Mouse (Mus musculus) adrenal gland, adult (tissue): ENCODE measurements at regions not wholly inside any gene's neighbourhood (a gene's known extent, or its start where the extent isn't known, plus 50 kb on each side); places are given as distances from the start of the nearest gene placed in this dataset.
A peak's percentile ranks its signal among the peaks of the same experiment; 100 is the strongest.

Experiments used
- DNase-seq, 2 experiments: peaks; one replicate each; pipeline ENCODE4 v3.0.0; 2022 to 2023; ENCODE audit warnings: low spot score in 1 of 2; ENCODE audit not compliant: inconsistent age in 2 of 2

- no peak for DNase-seq
These were observed 65.2 kb downstream of the Slc30a10 start for GRCm38 (mm10) chr1:185519811-185520210.

DNA sequence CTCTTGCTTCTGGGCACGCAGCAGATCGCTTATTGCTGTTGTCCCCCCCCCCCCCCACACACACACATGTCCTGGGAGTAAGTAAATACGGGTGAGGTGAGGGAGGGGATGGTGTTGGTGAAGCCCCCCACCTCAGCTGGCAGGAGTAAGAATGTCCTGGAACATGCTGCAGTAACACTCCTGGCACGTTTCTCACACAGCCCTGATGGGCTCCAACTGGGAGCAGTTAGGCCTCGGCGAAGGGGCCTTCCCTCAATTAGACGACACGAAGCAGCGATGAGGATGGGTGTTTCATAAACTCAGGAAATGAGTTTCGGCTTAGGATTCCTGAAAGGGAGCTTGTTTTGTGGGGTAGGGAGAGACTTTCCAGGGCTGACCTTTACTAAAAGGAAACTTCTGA, 69.4 kb downstream of the Slc30a10 start:
- DNase-seq = no peak

- DNase-seq = no peak
These were observed 78.8 kb downstream of the Slc30a10 start for GRCm38 (mm10) chr1:185533471-185533870.

- no peak for DNase-seq
These were observed 79.5 kb downstream of the Slc30a10 start for GRCm38 (mm10) chr1:185534129-185534528.

GRCm38 (mm10) chr1:185535321-185535720, 80.7 kb downstream of the Slc30a10 start:
- DNase-seq = no peak

- DNase-seq = no peak
These were observed 82.6 kb downstream of the Slc30a10 start for GRCm38 (mm10) chr1:185537236-185537635.

DNA sequence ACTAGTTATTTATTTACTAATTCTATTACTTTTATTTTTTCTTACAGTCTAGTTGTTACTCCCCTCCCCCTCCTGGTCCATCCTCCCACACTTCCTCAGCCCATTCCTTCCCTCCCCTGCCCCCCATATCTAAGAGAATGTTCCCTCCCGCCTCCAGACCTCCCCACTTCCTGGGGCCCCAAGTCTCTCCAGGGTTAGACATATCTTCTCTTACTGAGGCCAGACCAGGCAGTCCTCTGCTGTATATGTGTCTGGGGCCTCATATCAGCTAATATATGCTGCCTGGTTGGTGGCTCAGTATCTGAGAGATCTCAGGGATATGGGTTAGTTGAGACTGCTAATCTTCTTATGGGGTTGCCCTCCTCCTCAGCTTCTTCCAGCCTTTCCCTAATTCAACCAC, 84.8 kb downstream of the Slc30a10 start:
- DNase-seq = no peak

GRCm38 (mm10) chr1:185546346-185546745, 91.7 kb downstream of the Slc30a10 start:
- peak in 1 of 2 experiments; percentile 62 for DNase-seq

DNA sequence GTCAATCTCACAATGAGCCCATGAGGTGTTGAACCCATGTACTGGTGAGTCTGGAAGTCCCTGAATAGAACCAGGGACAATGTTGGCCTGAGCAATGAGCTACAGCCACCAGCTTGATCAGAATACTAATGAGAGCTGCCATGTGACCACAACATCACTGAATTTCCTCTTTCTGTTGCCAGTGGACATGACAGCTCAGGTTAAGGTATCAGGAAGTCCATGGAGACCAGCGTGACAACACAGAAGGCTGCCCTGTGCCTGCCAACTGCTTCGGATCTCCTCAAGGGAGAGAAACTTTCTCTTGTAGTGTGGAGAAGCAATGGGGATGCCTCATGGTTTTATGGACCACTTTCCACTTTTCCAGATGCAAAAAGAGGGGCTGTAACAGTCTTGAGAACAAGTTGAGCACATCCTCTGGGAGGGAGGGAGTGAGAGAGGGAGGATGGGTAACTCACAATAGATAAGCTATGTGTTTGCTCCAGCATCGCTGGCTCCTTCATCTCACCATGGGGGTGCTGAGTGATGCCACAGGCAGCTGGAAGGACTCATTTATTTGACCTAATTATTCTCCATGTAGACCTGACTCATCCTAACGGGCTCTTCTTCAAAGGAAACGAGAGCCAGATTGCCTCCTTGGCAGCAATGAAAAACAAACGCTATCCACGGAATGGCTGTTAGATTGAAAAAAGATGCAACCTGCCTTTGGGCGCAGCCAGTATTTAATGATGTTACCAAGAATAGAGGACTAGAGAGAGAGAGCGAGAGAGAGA, 118.3 kb downstream of the Slc30a10 start:
- DNase-seq = peak in 1 of 2 experiments; percentile 62

- DNase-seq = no peak
These were observed 120.3 kb downstream of the Slc30a10 start for GRCm38 (mm10) chr1:185574978-185575377.

- DNase-seq = no peak
These were observed 125.2 kb downstream of the Slc30a10 start for GRCm38 (mm10) chr1:185579824-185580223.

- peak in 1 of 2 experiments; percentile 30 for DNase-seq
These were observed 130.7 kb downstream of the Slc30a10 start for GRCm38 (mm10) chr1:185585191-185585870.

GRCm38 (mm10) chr1:185587671-185588347, 133.2 kb downstream of the Slc30a10 start:
- DNase-seq = peak in 1 of 2 experiments; percentile 68

- peak in 1 of 2 experiments; percentile 25 for DNase-seq
These were observed 133.7 kb downstream of the Slc30a10 start for GRCm38 (mm10) chr1:185588348-185588719.

GRCm38 (mm10) chr1:185596815-185597214, 142.2 kb downstream of the Slc30a10 start:
- DNase-seq = peak in 1 of 2 experiments; percentile 57

GRCm38 (mm10) chr1:185598514-185598913, 143.9 kb downstream of the Slc30a10 start:
- no peak for DNase-seq

GRCm38 (mm10) chr1:185601166-185601565, 146.5 kb downstream of the Slc30a10 start:
- no peak for DNase-seq

GRCm38 (mm10) chr1:185605996-185606395, 151.3 kb downstream of the Slc30a10 start:
- DNase-seq = no peak

DNA sequence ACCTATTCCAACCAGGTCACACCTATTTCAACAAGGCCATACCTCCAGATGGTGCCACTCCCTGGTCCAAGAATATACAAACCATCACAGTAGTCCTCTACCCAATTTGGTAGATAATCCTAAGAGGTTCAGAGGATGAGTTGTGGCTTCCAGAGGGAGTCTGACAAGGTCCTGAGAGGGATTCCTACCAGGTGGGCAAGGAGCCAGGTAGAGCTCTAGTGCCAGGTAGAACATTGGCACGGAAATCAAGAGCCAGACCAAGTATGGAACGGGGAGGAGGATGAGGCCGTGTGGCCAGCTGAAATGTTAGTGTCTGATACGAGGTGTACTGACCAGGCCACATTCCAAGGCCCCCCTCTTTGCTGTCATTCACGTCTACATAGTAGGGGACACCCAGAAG, 153.0 kb downstream of the Slc30a10 start:
- DNase-seq = no peak

DNA sequence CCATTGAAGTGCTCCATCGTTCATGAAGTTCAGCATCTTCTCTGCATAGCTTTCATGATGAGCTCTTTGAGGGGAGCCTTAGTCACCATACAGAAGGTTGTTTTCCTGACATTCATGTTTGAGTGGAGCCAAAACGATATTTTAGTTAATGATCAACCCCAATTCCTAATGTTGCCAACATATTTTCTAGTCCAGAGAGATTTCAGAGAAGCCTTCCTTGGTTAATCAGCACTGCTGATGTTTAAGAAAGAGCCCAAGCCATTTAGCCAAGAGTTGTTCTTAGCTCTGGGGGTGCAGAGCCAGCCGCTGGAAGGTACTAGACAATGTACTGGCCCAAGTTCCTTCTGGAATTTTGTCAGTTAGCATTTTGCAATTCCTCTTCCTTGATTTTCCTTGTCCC, 153.8 kb downstream of the Slc30a10 start:
- DNase-seq = no peak

DNA sequence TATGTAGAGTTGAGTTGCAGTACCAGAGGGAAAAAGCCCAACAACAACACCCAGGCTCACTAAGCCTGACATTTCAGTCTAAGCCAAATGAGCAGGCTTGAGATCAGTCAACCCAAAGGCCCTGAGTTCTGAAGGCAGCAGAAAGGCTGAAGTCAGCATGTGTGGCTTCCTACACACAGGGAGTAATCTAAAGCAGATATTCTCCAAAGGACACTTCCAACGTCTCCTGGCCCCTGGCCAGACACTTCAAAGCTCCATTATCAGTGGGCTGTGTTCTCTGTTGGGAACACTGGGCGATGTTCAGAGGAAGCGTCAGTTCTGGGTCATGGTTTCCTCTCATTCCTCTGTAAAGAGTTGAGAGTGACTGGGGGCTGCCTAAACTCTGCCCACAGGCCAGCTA, 155.9 kb downstream of the Slc30a10 start:
- peak; percentile 70 to 79 for DNase-seq
